Comparison of ENCODE assay signal across 10 mouse cellular contexts in the genomic region with DNA sequence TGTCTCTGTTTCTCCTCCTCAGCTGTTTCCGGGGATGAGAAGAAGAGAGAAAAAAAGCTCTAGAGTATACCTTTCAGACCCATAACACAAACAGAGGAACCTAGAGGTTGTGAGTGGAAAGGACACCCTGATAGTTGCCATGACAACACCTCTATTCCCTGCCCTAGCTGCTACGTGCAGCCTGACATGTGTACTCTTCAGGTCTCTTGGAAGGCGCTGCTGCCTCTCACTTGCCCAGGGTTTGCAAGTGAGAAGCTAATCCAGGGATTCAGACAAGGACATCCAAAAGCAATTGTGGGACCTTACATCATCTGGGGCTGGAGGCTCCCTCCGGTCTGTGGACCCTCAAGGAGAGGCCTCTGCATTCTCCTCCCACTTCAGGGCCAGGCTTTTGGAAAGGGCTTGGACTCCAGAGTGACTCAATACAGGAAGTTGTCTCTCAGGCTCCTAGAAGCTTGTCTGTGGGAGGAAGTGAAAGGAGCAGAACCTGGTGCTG. TPM values are rescaled to one million over a fixed set of nuclear protein-coding genes. Genes with fewer than 3 reads are reported as not detected.
DNase-seq lines count a peak whose midpoint lies in the region; ATAC-seq and TF ChIP-seq lines count a peak whose summit lies in the region.
"Had no signal": no experiment of that assay in that cellular context is flagged by ENCODE, and none has a peak within 500 bp of the region (broad histone marks: within the 10 kb centered on the region; RNA-seq: fewer than 3 reads in every experiment).

No protein-coding gene starts in this region.

- H3K9ac ChIP-seq in limb, embryonic 14.5 days (ENCODE audit: low read depth, low read length, severe bottlenecking), result no peak overlapping the region

- WGBS in spleen, adult 2 months, result 35% methylated on average over 4 of the region's 4 CpGs
- 72% methylated on average over 4 of the region's 4 CpGs for WGBS in limb, embryonic 14.5 days

- no peaks in the 10 kb centered on the region for H3K36me3 ChIP-seq in spleen, adult 2 months (ENCODE audit: control insufficient read depth, insufficient read depth, low read length)
- no peaks in the 10 kb centered on the region for H3K36me3 ChIP-seq in limb, embryonic 14.5 days (ENCODE audit: control insufficient read depth, insufficient read depth, low read length)

- DNase-seq in CD4-positive, CD25-positive, alpha-beta regulatory T cell, adult 2 months (ENCODE audit: low read depth, low spot score), result peak; percentile 39
- DNase-seq in spleen, adult 2 months (ENCODE audit: low read depth in 1 of 2, low spot score in 2 of 2), result no peak
- DNase-seq in spleen, postnatal 4 days (ENCODE audit: low spot score in 2 of 2), result no peak
- DNase-seq in limb, embryonic 14.5 days (ENCODE audit: low spot score), result peak; percentile 9
- DNase-seq in thymus, postnatal 25 days, result peak; percentile 1
- DNase-seq in gastrocnemius, adult 2 months, result no peak
- no peak for DNase-seq in gastrocnemius, postnatal 36 days
- DNase-seq: right cerebral cortex, postnatal 25 days had no signal

- ATAC-seq in CD4-positive, CD25-positive, alpha-beta regulatory T cell, adult 4 months, result no peak
- ATAC-seq in limb, embryonic 14.5 days (ENCODE audit: low FRiP score, low read depth), result no peak

- no peak for TF ChIP-seq CTCF in spleen, adult 2 months (IDR thresholded peaks at IDR 0.05; ENCODE audit: extremely low read depth, insufficient read depth, insufficient read length, insufficient replicate concordance)
- TF ChIP-seq CTCF in gastrocnemius, adult 2 months (IDR thresholded peaks at IDR 0.05), result no peak

- H3K9me3 ChIP-seq in limb, embryonic 14.5 days (ENCODE audit: control insufficient read depth, low read length), result no peaks in the 10 kb centered on the region

- intact Hi-C loops in gastrocnemius, adult 2 months (cut with DNase I), result no loop called here
- intact Hi-C loops in gastrocnemius, postnatal 36 days (cut with DNase I), result no loop called here

- H3K4me2 ChIP-seq in limb, embryonic 14.5 days (replicated peaks; ENCODE audit: low read depth, low read length, severe bottlenecking), result no peak overlapping the region

- peaks cover 8% of the 10 kb centered on the region; the same call in 1 of the 2 replicates for H3K4me1 ChIP-seq in spleen, adult 2 months (ENCODE audit: control insufficient read depth, insufficient read depth, insufficient read length)
- no peaks in the 10 kb centered on the region for H3K4me1 ChIP-seq in limb, embryonic 14.5 days (ENCODE audit: control insufficient read depth, insufficient read depth, low read length)

- no peak overlapping the region for H3K4me3 ChIP-seq in spleen, adult 2 months (ENCODE audit: extremely low read depth, insufficient read depth, insufficient read length)
- H3K4me3 ChIP-seq in limb, embryonic 14.5 days (replicated peaks; ENCODE audit: low read length), result no peak overlapping the region
- no peak overlapping the region for H3K4me3 ChIP-seq in gastrocnemius, adult 2 months
- H3K4me3 ChIP-seq: erythroblast, embryonic 14.5 days had no signal

- no peak for TF ChIP-seq POLR2A in spleen, adult 2 months (IDR thresholded peaks at IDR 0.05; ENCODE audit: low read depth, low read length)
- no peak for TF ChIP-seq POLR2A in limb, embryonic 14.5 days (IDR thresholded peaks at IDR 0.05; ENCODE audit: borderline replicate concordance, extremely low read depth, insufficient read depth, insufficient read length)

- peak overlapping the region; percentile 41; the same call in 1 of the 2 replicates for H3K27ac ChIP-seq in spleen, adult 2 months (ENCODE audit: insufficient read depth, low read length)
- H3K27ac ChIP-seq in limb, embryonic 14.5 days (replicated peaks; ENCODE audit: low read depth, low read length), result no peak overlapping the region
- no peak overlapping the region for H3K27ac ChIP-seq in gastrocnemius, adult 2 months

- H3K27me3 ChIP-seq in spleen, adult 2 months (ENCODE audit: control insufficient read depth, insufficient read depth, low read length), result no peaks in the 10 kb centered on the region
- no peaks in the 10 kb centered on the region for H3K27me3 ChIP-seq in limb, embryonic 14.5 days (ENCODE audit: control insufficient read depth, insufficient read depth, low read length)

RNA-seq across cellular contexts. Expression of gene Hk2, which starts 47.6 kb away (rescaled TPM):
- polyA plus RNA-seq in CD4-positive, CD25-positive, alpha-beta regulatory T cell, adult 4 months (2017; shearing (Covaris generic)), result 1 to 10 TPM; 3.0 TPM
- 2.6 and 2.7 TPM in 2 replicates for polyA plus RNA-seq in spleen, adult 2 months (2012; rRNA removed)
- polyA plus RNA-seq in limb, embryonic 14.5 days (2012; rRNA removed), result 13.4 and 14.2 TPM in 2 replicates
- 17.4 and 18.5 TPM in 2 replicates for polyA plus RNA-seq in limb, embryonic 14.5 days (2014; fragmentation: Nextera tagmentation; extraction: Ambion mirVana)
- 100 to 1,000 TPM; 243 to 313 TPM for total RNA-seq in gastrocnemius, adult 2 months (2021)
- 100 to 1,000 TPM; 208 to 209 TPM for total RNA-seq in gastrocnemius, postnatal 36 days (2021)

Comparison
In these comparisons a context has a peak if more than half of its experiments do, and no peak if none do; other contexts are left out.
1. DNase-seq: peak in CD4-positive, CD25-positive, alpha-beta regulatory T cell, adult 2 months (single experiment), limb, embryonic 14.5 days (single experiment) and thymus, postnatal 25 days (single experiment); none in spleen, adult 2 months (0 of 2), spleen, postnatal 4 days (0 of 2), gastrocnemius, adult 2 months (single experiment) and gastrocnemius, postnatal 36 days (0 of 2).